Mouse (Mus musculus): ENCODE measurements around the gene Trim38.
"Not testable (repeated sequence)": the region's sequence is repeated elsewhere in the genome, so short reads cannot be mapped to it uniquely, and the experiment has no call there.

Trim38 gene

GRCm38 (mm10) chr13:23769613-23770012 is at the start of gene Trim38:
Gene Trim38 (plus strand): TSS chr13:23769913.
- DNase-seq, result not testable (repeated sequence)

GRCm38 (mm10) chr13:23724239-23724638 is 45.5 kb upstream of the Trim38 start:
- DNase-seq, result no peak

- no peak for DNase-seq
Observed at GRCm38 (mm10) chr13:23725213-23725612, 44.5 kb upstream of the Trim38 start.

- no peak for DNase-seq
Observed at GRCm38 (mm10) chr13:23728472-23729191, 41.1 kb upstream of the Trim38 start.

GRCm38 (mm10) chr13:23729192-23729525 is 40.6 kb upstream of the Trim38 start:
- no peak for DNase-seq

GRCm38 (mm10) chr13:23729706-23730105 is 40.0 kb upstream of the Trim38 start:
- DNase-seq, result no peak

- DNase-seq, result no peak
Observed at GRCm38 (mm10) chr13:23730479-23730878, 39.2 kb upstream of the Trim38 start.

- DNase-seq, result no peak
Observed at GRCm38 (mm10) chr13:23732156-23732804, 37.4 kb upstream of the Trim38 start.

- no peak for DNase-seq
Observed at GRCm38 (mm10) chr13:23737091-23737490, 32.6 kb upstream of the Trim38 start.

- DNase-seq, result peak; percentile 24
Observed at GRCm38 (mm10) chr13:23738041-23738440, 31.7 kb upstream of the Trim38 start.

- peak; percentile 85 for DNase-seq
Observed at GRCm38 (mm10) chr13:23738677-23739068, 31.0 kb upstream of the Trim38 start, which contains the start of gene Hist1h1c. Gene Hist1h1c (plus strand): TSS chr13:23738808.

GRCm38 (mm10) chr13:23739069-23739921 is 30.4 kb upstream of the Trim38 start:
- peak; percentile 95 for DNase-seq

GRCm38 (mm10) chr13:23739922-23740252 is 29.8 kb upstream of the Trim38 start:
- DNase-seq, result no peak

- no peak for DNase-seq
Observed at GRCm38 (mm10) chr13:23740256-23740840, 29.4 kb upstream of the Trim38 start.

- no peak for DNase-seq
Observed at GRCm38 (mm10) chr13:23740910-23741309, 28.8 kb upstream of the Trim38 start.

GRCm38 (mm10) chr13:23742007-23742406 is 27.7 kb upstream of the Trim38 start:
- no peak for DNase-seq

GRCm38 (mm10) chr13:23743215-23743614 is 26.5 kb upstream of the Trim38 start:
- no peak for DNase-seq

- DNase-seq, result no peak
Observed at GRCm38 (mm10) chr13:23743963-23744362, 25.8 kb upstream of the Trim38 start.

- DNase-seq, result no peak
Observed at GRCm38 (mm10) chr13:23744421-23745380, 25.0 kb upstream of the Trim38 start.

- DNase-seq, result peak; percentile 79
Observed at GRCm38 (mm10) chr13:23745381-23746161, 24.1 kb upstream of the Trim38 start, which contains the start of gene Hist1h3c. Gene Hist1h3c (minus strand): TSS chr13:23745602.

Data from cerebellum, adult 9-11 months (tissue).